Mouse (Mus musculus) gastrocnemius, postnatal 25 days (tissue): Measurements from ENCODE around the gene Rbmx. TPM values are rescaled to one million over a fixed set of nuclear protein-coding genes. Genes with fewer than 3 reads are reported as not detected.

ENCODE experiments used
- total RNA-seq, 2 experiments: library from RNA; stranded (reverse); gene quantifications; 1 replicate in 1 of 2; 2 replicates in 1 of 2; pipeline ENCODE4 v1.2.3; 2021

Rbmx gene
- total RNA-seq, 2 experiments from 2014 or later: 13.1 to 13.5 TPM

Other genes starting within 250 kb of the Rbmx start
- not detected for gene Cd40lg, start 180.9 kb downstream of the Rbmx start, total RNA-seq
- 10 to 100 TPM; 66.2 to 87.9 TPM for gene Arhgef6, start 54.3 kb downstream of the Rbmx start, total RNA-seq
- gene Gm364, start 16.1 kb upstream of the Rbmx start, total RNA-seq: not detected
- not detected for gene Gpr101, start 110.7 kb upstream of the Rbmx start, total RNA-seq